Mouse (Mus musculus) bone marrow, adult 2 months (tissue): ENCODE data around the gene Stx2.

ENCODE experiments used
- CTCF ChIP-seq: fragments of 200-500 bp; IDR thresholded peaks from 2 replicates; pipeline ENCODE4 v1.5.1; 2011; ENCODE audit warnings: low read length, control low read depth; ENCODE audit not compliant: control insufficient read depth, insufficient read depth
- POLR2A ChIP-seq: fragments of 200-500 bp; IDR thresholded peaks from 2 replicates; pipeline ENCODE4 v1.6.1; 2011; ENCODE audit warnings: low read depth, mild to moderate bottlenecking, control low read depth, low read length, borderline replicate concordance; ENCODE audit not compliant: control insufficient read depth

DNA sequence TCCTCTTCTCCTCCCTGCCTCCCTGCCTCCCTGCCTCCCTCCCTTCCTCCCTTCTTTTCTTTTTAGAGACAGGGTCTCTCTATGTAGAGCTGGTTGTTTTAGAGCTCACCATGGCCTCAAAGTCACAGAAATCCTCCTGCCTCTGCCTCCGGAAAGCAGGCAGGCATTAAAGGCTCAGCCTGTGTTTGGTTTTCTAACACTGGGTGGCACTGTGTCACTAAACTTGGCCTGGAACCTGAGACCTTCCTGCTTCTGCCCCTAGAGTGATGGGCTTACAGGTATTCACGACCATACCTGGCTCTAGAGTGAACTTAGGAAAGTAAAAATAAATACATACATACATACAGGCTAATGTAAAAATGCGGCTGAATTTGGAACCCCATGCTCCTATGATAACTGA is 43.5 kb upstream of the Stx2 start:
- TF ChIP-seq CTCF (no peak), POLR2A (no peak)
